Mouse (Mus musculus): Measurements from ENCODE around the gene Edc3. TPM values are rescaled to one million over a fixed set of nuclear protein-coding genes. Genes with fewer than 3 reads are reported as not detected.
A peak's percentile ranks its signal among the peaks of the same experiment; 100 is the strongest.

Gene Edc3
- polyA plus RNA-seq (2015; fragmentation: Nextera tagmentation; extraction: Ambion mirVana), result 32.9 and 33.9 TPM in 2 replicates

- Histone ChIP-seq H3K27me3 (no peaks in the 10 kb centered on the region), H3K27ac (peak within 1 kb of the TSS; percentile 90), H3K36me3 (peaks cover 7% of the 10 kb centered on the region), H3K9me3 (no peaks in the 10 kb centered on the region), H3K4me1 (peaks cover 10% of the 10 kb centered on the region), H3K4me2 (peak within 1 kb of the TSS; percentile 65), H3K9ac (peak within 1 kb of the TSS; percentile 93), H3K4me3 (peak within 1 kb of the TSS; percentile 91)
- peak; percentile 89 for ATAC-seq (ENCODE audit: insufficient number of reproducible peaks, low FRiP score, low TSS enrichment, low read depth)
- WGBS, result 2% methylated on average over 23 of the region's 23 CpGs
Measured at GRCm38 (mm10) chr9:57708068-57708719, at the start of gene Edc3. Edc3 (plus strand) TSS chr9:57708540.

GRCm38 (mm10) chr9:57658970-57659369 is 49.4 kb upstream of the Edc3 start:
- Histone ChIP-seq H3K27ac (no peak overlapping the region), H3K36me3 (no peaks in the 10 kb centered on the region), H3K4me2 (no peak overlapping the region), H3K4me1 (peaks cover 5% of the 10 kb centered on the region; the same call in 1 of the 2 replicates), H3K9ac (no peak overlapping the region), H3K9me3 (no peaks in the 10 kb centered on the region), H3K4me3 (no peak overlapping the region), H3K27me3 (peaks cover 8% of the 10 kb centered on the region; the same call in 1 of the 2 replicates)
- WGBS, result 80% methylated on average over 4 of the region's 4 CpGs
- no peak for ATAC-seq (ENCODE audit: insufficient number of reproducible peaks, low FRiP score, low TSS enrichment, low read depth)

- Histone ChIP-seq H3K27me3 (peaks cover under 1% of the 10 kb centered on the region; the same call in 1 of the 2 replicates), H3K4me1 (peaks cover 5% of the 10 kb centered on the region; the same call in 1 of the 2 replicates), H3K9ac (no peak overlapping the region), H3K4me3 (no peak overlapping the region), H3K36me3 (no peaks in the 10 kb centered on the region), H3K4me2 (no peak overlapping the region), H3K9me3 (no peaks in the 10 kb centered on the region), H3K27ac (no peak overlapping the region)
- no peak for ATAC-seq (ENCODE audit: insufficient number of reproducible peaks, low FRiP score, low TSS enrichment, low read depth)
- WGBS, result 19% methylated on average over 4 of the region's 4 CpGs
Measured at GRCm38 (mm10) chr9:57659774-57660173, 48.6 kb upstream of the Edc3 start.

GRCm38 (mm10) chr9:57660501-57660900 is 47.8 kb upstream of the Edc3 start:
- Histone ChIP-seq H3K4me1 (peaks cover 5% of the 10 kb centered on the region; the same call in 1 of the 2 replicates), H3K9me3 (no peaks in the 10 kb centered on the region), H3K9ac (no peak overlapping the region), H3K36me3 (no peaks in the 10 kb centered on the region), H3K4me2 (no peak overlapping the region), H3K27me3 (no peaks in the 10 kb centered on the region), H3K27ac (no peak overlapping the region), H3K4me3 (no peak overlapping the region)
- no peak for ATAC-seq (ENCODE audit: insufficient number of reproducible peaks, low FRiP score, low TSS enrichment, low read depth)
- WGBS, result 73% methylated on average over 6 of the region's 6 CpGs

- no peaks in the 10 kb centered on the region for H3K36me3 ChIP-seq
- H3K9me3 ChIP-seq, result no peaks in the 10 kb centered on the region
- H3K9ac ChIP-seq, result no peak overlapping the region
- no peak for ATAC-seq (ENCODE audit: insufficient number of reproducible peaks, low FRiP score, low TSS enrichment, low read depth)
- no peak overlapping the region for H3K27ac ChIP-seq
- no peaks in the 10 kb centered on the region for H3K27me3 ChIP-seq
- no peaks in the 10 kb centered on the region for H3K4me1 ChIP-seq
- H3K4me2 ChIP-seq, result no peak overlapping the region
- 70% methylated on average over 3 of the region's 3 CpGs for WGBS
- no peak overlapping the region for H3K4me3 ChIP-seq
Measured at GRCm38 (mm10) chr9:57661552-57661951, 46.8 kb upstream of the Edc3 start.

GRCm38 (mm10) chr9:57664616-57665015 is 43.7 kb upstream of the Edc3 start:
- H3K27ac ChIP-seq, result no peak overlapping the region
- WGBS, result 51% methylated on average over 7 of the region's 7 CpGs
- no peak for ATAC-seq (ENCODE audit: insufficient number of reproducible peaks, low FRiP score, low TSS enrichment, low read depth)
- H3K4me2 ChIP-seq, result no peak overlapping the region
- no peaks in the 10 kb centered on the region for H3K4me1 ChIP-seq
- peaks cover 4% of the 10 kb centered on the region; the same call in 1 of the 2 replicates for H3K27me3 ChIP-seq
- H3K4me3 ChIP-seq, result no peak overlapping the region
- H3K9me3 ChIP-seq, result no peaks in the 10 kb centered on the region
- no peak overlapping the region for H3K9ac ChIP-seq
- no peaks in the 10 kb centered on the region for H3K36me3 ChIP-seq

GRCm38 (mm10) chr9:57666536-57666935 is 41.8 kb upstream of the Edc3 start:
- no peaks in the 10 kb centered on the region for H3K4me1 ChIP-seq
- no peak overlapping the region for H3K27ac ChIP-seq
- H3K4me2 ChIP-seq, result no peak overlapping the region
- 82% methylated on average over 8 of the region's 8 CpGs for WGBS
- H3K36me3 ChIP-seq, result no peaks in the 10 kb centered on the region
- H3K9ac ChIP-seq, result no peak overlapping the region
- H3K4me3 ChIP-seq, result no peak overlapping the region
- peaks cover 4% of the 10 kb centered on the region; the same call in 1 of the 2 replicates for H3K27me3 ChIP-seq
- no peak for ATAC-seq (ENCODE audit: insufficient number of reproducible peaks, low FRiP score, low TSS enrichment, low read depth)
- no peaks in the 10 kb centered on the region for H3K9me3 ChIP-seq

GRCm38 (mm10) chr9:57667136-57667535 is 41.2 kb upstream of the Edc3 start:
- H3K27ac ChIP-seq, result no peak overlapping the region

GRCm38 (mm10) chr9:57667817-57668216 is 40.5 kb upstream of the Edc3 start:
- H3K4me1 ChIP-seq, result no peaks in the 10 kb centered on the region
- H3K9ac ChIP-seq, result no peak overlapping the region
- ATAC-seq (ENCODE audit: insufficient number of reproducible peaks, low FRiP score, low TSS enrichment, low read depth), result no peak
- no peaks in the 10 kb centered on the region for H3K9me3 ChIP-seq
- no peaks in the 10 kb centered on the region for H3K36me3 ChIP-seq
- H3K4me3 ChIP-seq, result no peak overlapping the region
- H3K4me2 ChIP-seq, result no peak overlapping the region
- 64% methylated on average over 11 of the region's 11 CpGs for WGBS
- no peak overlapping the region for H3K27ac ChIP-seq
- H3K27me3 ChIP-seq, result peaks cover 4% of the 10 kb centered on the region; the same call in 1 of the 2 replicates

More at GRCm38 (mm10) chr9:57667136-57667535, 41.2 kb upstream of the Edc3 start:
- Histone ChIP-seq H3K4me1 (no peaks in the 10 kb centered on the region), H3K27me3 (peaks cover 4% of the 10 kb centered on the region; the same call in 1 of the 2 replicates), H3K4me2 (no peak overlapping the region), H3K9ac (no peak overlapping the region), H3K36me3 (no peaks in the 10 kb centered on the region), H3K9me3 (no peaks in the 10 kb centered on the region), H3K4me3 (no peak overlapping the region)
- ATAC-seq (ENCODE audit: insufficient number of reproducible peaks, low FRiP score, low TSS enrichment, low read depth), result no peak
- 71% methylated on average over 3 of the region's 3 CpGs for WGBS

- Histone ChIP-seq H3K4me1 (no peaks in the 10 kb centered on the region), H3K4me3 (no peak overlapping the region), H3K27me3 (peaks cover 4% of the 10 kb centered on the region; the same call in 1 of the 2 replicates), H3K27ac (no peak overlapping the region), H3K9ac (no peak overlapping the region), H3K36me3 (no peaks in the 10 kb centered on the region), H3K4me2 (no peak overlapping the region), H3K9me3 (no peaks in the 10 kb centered on the region)
- WGBS, result 15% methylated on average over 1 of the region's 1 CpGs
- no peak for ATAC-seq (ENCODE audit: insufficient number of reproducible peaks, low FRiP score, low TSS enrichment, low read depth)
Measured at GRCm38 (mm10) chr9:57668277-57668676, 40.1 kb upstream of the Edc3 start.

- no peak overlapping the region for H3K9ac ChIP-seq
- no peak overlapping the region for H3K4me3 ChIP-seq
- H3K4me2 ChIP-seq, result no peak overlapping the region
- H3K9me3 ChIP-seq, result no peaks in the 10 kb centered on the region
- H3K27ac ChIP-seq, result no peak overlapping the region
- 83% methylated on average over 3 of the region's 3 CpGs for WGBS
- ATAC-seq (ENCODE audit: insufficient number of reproducible peaks, low FRiP score, low TSS enrichment, low read depth), result no peak
- H3K4me1 ChIP-seq, result no peaks in the 10 kb centered on the region
- H3K27me3 ChIP-seq, result peaks cover 4% of the 10 kb centered on the region; the same call in 1 of the 2 replicates
- H3K36me3 ChIP-seq, result no peaks in the 10 kb centered on the region
Measured at GRCm38 (mm10) chr9:57669566-57669965, 38.8 kb upstream of the Edc3 start.

GRCm38 (mm10) chr9:57671037-57671436 is 37.3 kb upstream of the Edc3 start:
- no peak overlapping the region for H3K27ac ChIP-seq
- no peak for ATAC-seq (ENCODE audit: insufficient number of reproducible peaks, low FRiP score, low TSS enrichment, low read depth)

More at GRCm38 (mm10) chr9:57671037-57671436, 37.3 kb upstream of the Edc3 start:
- Histone ChIP-seq H3K27me3 (peaks cover 4% of the 10 kb centered on the region; the same call in 1 of the 2 replicates), H3K9me3 (no peaks in the 10 kb centered on the region), H3K36me3 (no peaks in the 10 kb centered on the region), H3K4me2 (no peak overlapping the region), H3K9ac (no peak overlapping the region), H3K4me3 (no peak overlapping the region), H3K4me1 (no peaks in the 10 kb centered on the region)
- WGBS, result 87% methylated on average over 4 of the region's 4 CpGs
